Mouse (Mus musculus): Measurements from ENCODE around the gene Rcn1. TPM values are rescaled to one million over a fixed set of nuclear protein-coding genes. Genes with fewer than 3 reads are reported as not detected.

The Rcn1 gene
- polyA plus RNA-seq (2017; shearing (Covaris generic)): 16.9 TPM

GRCm38 (mm10) chr2:105399085-105399891 lies at the start of gene Rcn1:
TSS of gene Rcn1 (minus strand) at chr2:105399319.

Other genes with a start within 250 kb of the Rcn1 start
- not detected for gene Them7, start 175.0 kb downstream of the Rcn1 start, polyA plus RNA-seq (2017; shearing (Covaris generic))

Data from inflammation-experienced regulatory T-cells, adult 16 weeks (primary cell).